Mouse (Mus musculus) G1E (cell line): ENCODE data around the gene Nes. TPM values are rescaled to one million over a fixed set of nuclear protein-coding genes. Genes with fewer than 3 reads are reported as not detected.

Experiments
- ATAC-seq: 2 replicates; pipeline ENCODE4 v1.8.0; 2016; ENCODE audit warnings: mild to moderate bottlenecking; ENCODE audit not compliant: insufficient number of reproducible peaks, poor library complexity, low FRiP score, severe bottlenecking; ENCODE audit errors: extremely low read depth
- DNase-seq: peaks from one replicate; pipeline ENCODE4 v3.0.0; 2012; ENCODE audit warnings: low spot score
- H3K27me3 ChIP-seq: 2 replicates; pipeline ENCODE4 v1.6.1; 2012; ENCODE audit warnings: mild to moderate bottlenecking, low read length, inconsistent platforms; ENCODE audit not compliant: insufficient read depth
- H3K36me3 ChIP-seq: replicated peaks from 2 replicates; pipeline ENCODE3; 2012; ENCODE audit warnings: mild to moderate bottlenecking, inconsistent platforms
- H3K4me1 ChIP-seq: 2 replicates; pipeline ENCODE4 v1.6.1; 2012; ENCODE audit warnings: low read depth, low read length, inconsistent platforms, mixed read lengths; ENCODE audit not compliant: insufficient read depth
- H3K4me3 ChIP-seq: 2 replicates; pipeline ENCODE4 v1.5.1; 2012; ENCODE audit warnings: low read depth, mild to moderate bottlenecking, inconsistent platforms, low read length, moderate library complexity, mixed read lengths
- H3K9me3 ChIP-seq: replicated peaks from 2 replicates; pipeline ENCODE4 v1.6.1; 2012; ENCODE audit warnings: inconsistent platforms
- CTCF ChIP-seq: IDR thresholded peaks from 2 replicates; pipeline ENCODE4 v1.5.1; 2012; ENCODE audit warnings: low read depth, low read length, inconsistent platforms, mixed read lengths
- GATA1 ChIP-seq: IDR thresholded peaks from 2 replicates; pipeline ENCODE4 v1.6.1; 2012; ENCODE audit warnings: borderline replicate concordance, low read length, inconsistent platforms, mixed read lengths
- GATA2 ChIP-seq: IDR thresholded peaks from 2 replicates; pipeline ENCODE4 v1.6.1; 2012; ENCODE audit warnings: low read depth, low read length, inconsistent platforms, borderline replicate concordance
- POLR2AphosphoS5 ChIP-seq: IDR thresholded peaks from 2 replicates; pipeline ENCODE4 v1.6.1; 2012; ENCODE audit warnings: low read depth, low read length, inconsistent platforms; ENCODE audit not compliant: insufficient replicate concordance
- TAL1 ChIP-seq: conservative IDR thresholded peaks from 2 replicates; pipeline ENCODE4 v1.6.1; 2012; ENCODE audit warnings: low read depth, low read length, inconsistent platforms, mixed read lengths
- polyA plus RNA-seq: library from polyadenylated mRNA; stranded (reverse); fragments of >175 nt; gene quantifications from 2 replicates; pipeline ENCODE4 v1.2.3, GENCODE M21; 2012
- total RNA-seq, 2 experiments: library from RNA; stranded (forward) in 1 of 2; stranded (reverse) in 1 of 2; fragments of 200-1000 nt in 1 of 2; fragments of >200 nt in 1 of 2; fragmentation: Nextera tagmentation in 1 of 2; gene quantifications; 2 replicates each; pipeline ENCODE4 v1.2.3; 2014 to 2017

The Nes gene
- total RNA-seq (2014; fragmentation: Nextera tagmentation) (not detected in 2 replicates), total RNA-seq (2017) (0.12 and 0.22 TPM in 2 replicates), polyA plus RNA-seq (0.02 TPM in 2 replicates)

- peaks cover 9% of the 10 kb centered on the region for H3K9me3 ChIP-seq
- peaks cover 10% of the 10 kb centered on the region for H3K4me1 ChIP-seq
- H3K27me3 ChIP-seq = peaks cover 75% of the 10 kb centered on the region
- H3K4me3 ChIP-seq = no peak within 1 kb of the TSS
- H3K36me3 ChIP-seq = no peaks in the 10 kb centered on the region
- TF ChIP-seq GATA1 = no peak
- no peak for TF ChIP-seq TAL1
- no peak for TF ChIP-seq CTCF
- TF ChIP-seq GATA2 = no peak
- no peak for TF ChIP-seq POLR2AphosphoS5
- ATAC-seq (no peak), DNase-seq (no peak)
These were observed at the start of gene Nes for GRCm38 (mm10) chr3:87970939-87971488. TSS of gene Nes (plus strand) at chr3:87971078.

DNA sequence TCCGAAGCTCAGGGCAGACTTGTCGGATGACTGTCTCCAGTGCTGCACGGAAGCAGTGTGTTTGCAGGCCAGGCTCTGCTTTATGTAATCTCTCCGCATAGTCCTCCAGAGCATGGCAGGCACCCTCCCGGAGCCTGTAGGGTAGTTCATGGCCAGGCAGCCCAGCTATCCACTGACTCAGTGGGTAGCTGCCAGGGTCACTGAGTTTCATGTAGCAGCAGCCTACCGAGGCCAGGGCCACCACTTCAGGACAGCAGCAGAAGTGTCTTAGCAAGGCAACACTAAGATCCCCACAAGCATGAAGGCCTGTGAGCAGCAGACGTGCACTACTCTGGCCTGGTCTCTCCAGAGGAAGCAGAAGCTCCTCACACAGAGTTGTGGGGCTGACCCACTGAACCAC lies 45.9 kb upstream of the Nes start:
- peaks cover 79% of the 10 kb centered on the region for H3K36me3 ChIP-seq

DNA sequence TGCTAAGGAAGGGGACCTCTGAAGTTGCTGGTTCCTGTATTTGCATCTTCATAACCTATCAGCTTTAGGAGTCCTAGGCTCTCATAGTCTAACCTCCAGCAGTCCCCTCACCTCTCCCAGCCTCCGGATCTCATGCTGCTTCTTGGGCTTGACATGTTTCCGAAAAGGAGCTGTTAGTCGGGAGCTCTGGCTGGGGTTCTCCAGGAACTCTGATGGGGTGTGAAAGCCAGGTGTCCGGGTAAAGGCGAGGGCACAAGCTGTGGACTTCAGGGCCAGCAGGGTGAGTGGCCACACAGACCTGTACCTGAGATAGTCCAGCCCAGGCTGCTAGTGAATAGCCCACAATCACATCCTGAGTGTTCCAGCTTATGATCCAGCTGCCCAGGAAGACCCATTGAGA lies 43.4 kb upstream of the Nes start:
- no peak for ATAC-seq
- Histone ChIP-seq H3K27me3 (no peaks in the 10 kb centered on the region), H3K4me1 (peaks cover 56% of the 10 kb centered on the region), H3K4me3 (no peak overlapping the region), H3K36me3 (peaks cover 75% of the 10 kb centered on the region), H3K9me3 (no peaks in the 10 kb centered on the region)
- no peak for DNase-seq
- no peak for TF ChIP-seq GATA1
- TF ChIP-seq POLR2AphosphoS5 = no peak
- TF ChIP-seq TAL1 = no peak

More for the DNA sequence above, 45.9 kb upstream of the Nes start:
- no peak for DNase-seq
- H3K4me1 ChIP-seq = peaks cover 62% of the 10 kb centered on the region
- ATAC-seq = no peak
- no peak overlapping the region for H3K4me3 ChIP-seq
- H3K9me3 ChIP-seq = no peaks in the 10 kb centered on the region
- H3K27me3 ChIP-seq = no peaks in the 10 kb centered on the region
- no peak for TF ChIP-seq GATA2
- TF ChIP-seq POLR2AphosphoS5 = 0 out of 2 replicates have a peak, but pooled peaks have one; percentile 18

GRCm38 (mm10) chr3:87929341-87930077 lies 41.4 kb upstream of the Nes start:
- no peaks in the 10 kb centered on the region for H3K9me3 ChIP-seq
- ATAC-seq (no peak), DNase-seq (peak; percentile 40)
- H3K27me3 ChIP-seq = no peaks in the 10 kb centered on the region
- TF ChIP-seq POLR2AphosphoS5 (no peak), GATA2 (no peak), TAL1 (no peak), GATA1 (no peak), CTCF (no peak)
- H3K36me3 ChIP-seq = peaks cover 72% of the 10 kb centered on the region
- peaks cover 66% of the 10 kb centered on the region for H3K4me1 ChIP-seq
- H3K4me3 ChIP-seq = peak overlapping the region; percentile 99

DNA sequence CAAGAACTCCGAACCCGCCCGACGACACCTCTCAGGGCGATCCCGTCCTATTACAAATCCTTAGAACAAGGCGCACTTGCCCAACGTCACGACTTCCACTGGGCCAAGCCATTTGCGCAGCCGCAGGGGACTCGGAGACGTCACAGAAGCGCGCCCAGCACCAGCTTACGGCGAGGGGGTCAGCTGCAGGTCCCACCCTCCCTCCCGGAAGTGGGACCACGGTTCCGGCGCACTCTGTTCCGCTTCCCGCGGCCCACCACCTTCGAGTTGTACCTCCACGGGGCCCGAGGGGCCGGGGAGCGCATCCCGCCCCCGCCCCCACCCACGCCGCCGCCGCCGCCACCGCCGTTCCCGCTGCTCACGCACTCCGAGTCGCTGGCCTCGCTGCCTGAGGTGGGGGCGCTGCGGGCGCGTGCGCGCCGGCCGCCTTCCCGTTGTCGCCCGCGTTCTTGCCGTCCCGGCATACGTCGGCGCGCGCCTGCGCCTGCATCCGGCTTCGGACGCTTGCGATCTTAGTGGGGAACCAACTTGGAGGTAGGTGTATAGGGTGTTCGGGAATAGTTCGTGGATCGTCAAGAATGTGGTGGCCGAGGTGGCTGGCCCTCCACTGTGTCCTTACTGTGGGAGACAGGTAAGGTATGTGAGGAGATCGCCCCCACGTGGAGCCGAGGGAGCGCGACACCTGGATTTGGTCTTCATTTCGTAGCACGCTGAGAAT lies 40.6 kb upstream of the Nes start, which contains the start of the genes Isg20l2 and Rrnad1:
Gene Isg20l2 (plus strand): TSS at position 237 of the 718 bp plus-strand sequence.
Gene Rrnad1 (minus strand): TSS at position 640 of the 718 bp plus-strand sequence.
- H3K9me3 ChIP-seq = no peaks in the 10 kb centered on the region
- DNase-seq = peak; percentile 91
- no peaks in the 10 kb centered on the region for H3K27me3 ChIP-seq
- peaks cover 72% of the 10 kb centered on the region for H3K36me3 ChIP-seq
- TF ChIP-seq GATA2 (no peak), CTCF (0 out of 2 replicates have a peak, but pooled peaks have one; percentile 8)
- ATAC-seq = peak; percentile 84
- H3K4me1 ChIP-seq = peaks cover 65% of the 10 kb centered on the region
- peak within 1 kb of the TSS; percentile 99 for H3K4me3 ChIP-seq

DNA sequence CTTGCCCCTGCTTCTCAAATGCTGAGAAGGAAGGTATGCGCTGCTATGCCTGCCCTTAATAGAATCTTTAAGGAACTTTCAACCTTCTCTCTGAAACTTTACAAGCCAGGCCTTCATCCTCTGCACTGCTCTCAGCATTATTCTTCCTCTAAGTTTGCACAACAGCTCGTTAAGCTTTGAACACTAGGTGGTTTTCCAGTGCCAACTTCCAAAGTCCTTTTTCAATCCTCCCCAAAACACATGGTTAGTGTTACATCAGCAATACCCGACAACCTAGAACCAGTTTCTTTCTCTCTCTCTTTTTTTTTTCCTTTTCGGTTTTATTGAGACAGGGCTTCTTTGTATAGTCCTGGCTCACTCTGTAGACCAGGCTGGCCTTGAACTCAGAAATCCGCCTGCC lies 36.9 kb upstream of the Nes start:
- no peaks in the 10 kb centered on the region for H3K27me3 ChIP-seq
- no peaks in the 10 kb centered on the region for H3K9me3 ChIP-seq
- H3K4me3 ChIP-seq = no peak overlapping the region; the same call in 1 of the 2 replicates
- peaks cover 77% of the 10 kb centered on the region for H3K36me3 ChIP-seq
- H3K4me1 ChIP-seq = peaks cover 61% of the 10 kb centered on the region
- no peak for DNase-seq
- no peak for ATAC-seq
- TF ChIP-seq GATA1 = no peak
- no peak for TF ChIP-seq POLR2AphosphoS5
- TF ChIP-seq TAL1 = no peak
- TF ChIP-seq CTCF = no peak
- TF ChIP-seq GATA2 = no peak
